Mouse (Mus musculus) small intestine, adult 2 months (tissue): ENCODE data around the gene Rhof.

ENCODE experiments used
- CTCF ChIP-seq: fragments of 200-500 bp; IDR thresholded peaks from 2 replicates; pipeline ENCODE4 v1.5.1; 2012; ENCODE audit warnings: low read depth, mild to moderate bottlenecking, control low read depth, inconsistent platforms, low read length, moderate library complexity, mixed read lengths; ENCODE audit not compliant: insufficient replicate concordance, insufficient read length; ENCODE audit errors: extremely low read depth
- POLR2A ChIP-seq: fragments of 200-500 bp; IDR thresholded peaks from 2 replicates; pipeline ENCODE4 v1.6.1; 2012; ENCODE audit warnings: low read depth, mild to moderate bottlenecking, control low read depth, inconsistent platforms, low read length, moderate library complexity

GRCm38 (mm10) chr5:123143251-123143970, 10.9 kb upstream of the Rhof start:
- TF ChIP-seq CTCF (no peak), POLR2A (no peak)
